Mouse (Mus musculus) right cerebral cortex, postnatal 14 days (tissue): ENCODE measurements around the gene Esrra.

ENCODE experiments used
- DNase-seq: peaks from one replicate; pipeline ENCODE4 v3.0.0; 2022

Esrra gene

DNA sequence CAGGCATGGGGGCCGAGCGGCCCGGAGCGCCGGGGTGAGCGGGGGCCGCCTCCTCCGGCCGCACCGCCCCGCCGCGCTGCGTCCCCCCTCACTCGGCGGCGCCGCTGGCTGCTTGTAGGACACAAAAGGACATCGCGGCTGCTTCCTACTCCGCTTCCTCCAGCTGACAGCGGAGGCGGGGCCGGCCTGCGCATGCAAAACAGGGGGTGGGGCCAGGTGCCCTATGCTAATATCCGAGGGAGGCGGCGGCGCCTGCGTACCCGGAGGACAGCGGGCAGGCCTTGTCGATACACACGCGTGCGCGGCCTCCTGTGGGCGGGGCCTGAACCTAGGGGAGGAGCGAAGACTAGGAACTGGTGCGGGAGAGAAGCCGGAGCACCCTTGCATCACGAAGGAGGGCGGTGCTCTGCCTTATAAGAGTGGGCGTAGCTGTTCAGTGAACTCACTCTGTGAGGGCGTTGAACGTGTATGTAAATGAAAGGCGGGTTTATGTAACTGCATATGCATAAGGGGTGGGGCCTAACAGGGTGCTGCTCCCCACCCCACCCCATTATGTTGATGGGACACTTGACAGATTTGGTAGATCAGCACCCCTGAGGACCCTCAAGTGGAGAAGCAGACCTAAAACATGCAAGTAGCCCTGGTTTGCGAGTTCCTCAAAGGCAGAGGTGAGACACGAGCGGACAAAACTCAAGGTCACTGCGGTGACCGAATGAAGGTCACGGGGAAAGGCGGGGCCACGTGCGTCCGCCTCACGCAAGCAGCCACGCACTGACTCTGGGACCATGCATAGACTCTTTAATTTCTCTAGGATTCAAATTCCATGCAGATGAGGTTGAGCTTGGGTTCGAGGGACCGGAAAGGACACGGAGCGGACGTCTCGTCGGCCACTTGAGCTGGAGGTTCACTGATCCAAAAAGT, at the start of gene Esrra:
Gene Esrra, minus strand, starts transcription at position 167 of the 921 bp plus-strand sequence.
- peak; percentile 100 for DNase-seq

DNA sequence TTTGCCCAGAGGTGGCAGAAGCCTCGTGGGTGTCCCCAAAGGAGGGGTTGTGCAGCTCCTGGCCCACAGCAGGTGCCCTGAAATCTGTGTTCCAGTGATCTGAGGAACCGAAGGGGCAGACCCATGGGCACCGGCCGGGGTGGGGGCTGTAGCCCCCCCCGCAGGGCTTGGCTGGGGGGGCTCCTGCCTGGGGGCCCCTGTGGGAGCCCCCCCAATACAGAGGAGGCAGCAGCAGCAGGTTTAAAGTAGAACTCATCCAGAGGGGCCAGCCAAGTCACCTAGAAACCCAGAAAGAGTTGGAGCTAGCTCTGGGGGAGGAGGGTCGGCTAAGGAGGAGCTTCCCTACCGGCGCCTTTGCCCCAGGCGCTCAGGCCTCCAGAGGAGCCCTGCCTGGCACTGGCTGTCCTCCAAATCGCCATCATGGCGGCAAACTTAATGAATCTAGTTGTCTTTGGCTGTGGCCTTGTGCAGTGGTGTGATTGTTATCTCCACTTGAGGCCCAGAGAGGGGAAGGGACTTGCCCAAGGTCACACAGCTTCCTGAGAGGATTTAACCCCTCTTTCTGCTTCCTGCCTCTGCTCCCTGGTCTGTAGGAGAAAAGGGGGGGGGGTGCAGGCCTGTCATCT, 49.0 kb upstream of the Esrra start:
- DNase-seq: no peak

DNA sequence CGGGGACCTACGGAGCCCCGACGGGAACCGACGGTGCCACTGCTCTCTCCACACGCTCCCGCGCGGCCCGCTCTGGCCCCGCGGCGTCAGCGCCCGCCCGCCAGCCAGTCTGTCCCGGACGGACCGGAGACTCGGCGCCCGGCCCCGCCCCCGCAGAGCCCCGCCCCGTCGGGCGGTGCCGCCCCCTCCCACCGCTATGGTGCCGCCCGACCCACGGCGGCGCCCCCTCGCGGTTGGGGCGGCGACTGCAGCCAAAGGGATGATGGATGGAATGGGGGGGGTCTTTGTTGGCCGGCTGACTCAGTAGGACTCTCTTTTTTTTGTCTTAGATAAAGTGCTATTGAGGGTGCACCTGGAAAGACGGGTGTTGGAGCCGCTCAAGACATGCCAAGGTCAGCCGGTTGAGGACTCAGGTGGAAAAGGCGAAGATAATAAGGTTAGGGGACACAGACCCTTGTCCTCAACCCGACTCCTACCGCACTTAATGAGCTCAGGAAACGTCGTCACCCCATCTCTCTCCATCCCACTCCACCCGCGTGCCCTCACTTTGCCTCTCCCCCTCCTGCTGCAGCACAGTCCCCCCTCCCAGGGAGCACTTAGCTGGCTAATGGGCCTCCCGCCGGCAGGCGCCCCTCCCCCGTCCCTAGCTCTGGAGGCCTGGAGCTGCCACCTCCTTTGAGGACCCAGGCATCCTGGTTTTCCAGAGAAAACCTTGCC, 48.2 kb upstream of the Esrra start:
- DNase-seq: peak; percentile 59

DNA sequence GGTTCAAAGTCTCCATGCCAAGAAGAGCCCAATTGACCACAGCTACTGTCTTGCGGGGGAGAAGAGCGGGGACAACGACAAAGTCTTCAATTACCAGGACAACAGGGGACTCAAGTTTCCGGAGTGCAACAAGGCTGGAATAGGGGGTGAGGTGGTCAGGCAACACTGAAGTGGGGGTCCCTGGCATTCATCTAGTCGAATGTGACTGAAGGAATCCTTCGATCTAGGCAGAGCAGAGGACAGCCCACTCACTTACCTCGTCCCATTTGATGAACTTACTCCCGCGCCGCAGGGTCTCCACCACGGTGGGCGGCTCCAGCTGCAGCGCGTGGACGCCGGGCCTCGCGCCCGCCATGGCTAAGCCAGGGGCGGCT, 47.7 kb upstream of the Esrra start:
- DNase-seq: no peak

DNA sequence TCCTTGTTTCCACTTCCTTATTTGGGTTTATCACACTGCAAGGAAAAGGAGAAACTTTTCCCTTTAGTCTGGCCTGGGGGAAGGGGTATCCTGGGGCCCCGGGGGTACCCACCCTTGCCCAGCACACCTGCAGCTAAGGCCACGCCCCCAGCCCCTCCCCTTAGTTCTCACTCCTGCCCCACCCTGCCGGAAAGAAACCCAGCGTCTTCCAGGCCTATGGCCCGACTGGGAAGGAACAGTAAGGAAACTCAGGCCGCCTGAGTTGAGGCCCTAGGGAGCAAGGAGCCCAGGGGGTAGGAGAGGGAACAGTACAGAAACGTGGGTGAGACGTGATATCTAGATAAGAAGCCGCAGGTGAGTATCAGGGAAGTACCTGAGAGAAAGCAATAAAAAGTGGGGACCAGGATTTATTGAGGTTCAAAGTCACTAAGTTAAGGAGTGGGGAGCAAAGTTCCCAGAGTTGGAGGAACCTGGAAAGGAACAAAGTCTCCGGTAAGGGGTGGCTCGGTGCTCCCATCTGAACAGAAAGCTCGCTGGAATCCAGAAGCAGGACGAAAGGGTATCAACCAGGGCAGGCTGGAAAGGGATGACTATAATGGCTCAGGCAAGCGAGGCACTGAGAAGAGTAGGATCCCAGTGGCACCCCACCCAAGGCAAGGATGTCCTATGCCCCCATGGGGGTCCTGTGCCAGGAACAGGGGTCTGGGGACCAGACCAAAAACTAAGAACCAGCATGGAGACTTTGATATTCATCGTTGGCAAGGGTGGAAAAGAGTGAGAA, 47.1 kb upstream of the Esrra start:
- no peak for DNase-seq

DNA sequence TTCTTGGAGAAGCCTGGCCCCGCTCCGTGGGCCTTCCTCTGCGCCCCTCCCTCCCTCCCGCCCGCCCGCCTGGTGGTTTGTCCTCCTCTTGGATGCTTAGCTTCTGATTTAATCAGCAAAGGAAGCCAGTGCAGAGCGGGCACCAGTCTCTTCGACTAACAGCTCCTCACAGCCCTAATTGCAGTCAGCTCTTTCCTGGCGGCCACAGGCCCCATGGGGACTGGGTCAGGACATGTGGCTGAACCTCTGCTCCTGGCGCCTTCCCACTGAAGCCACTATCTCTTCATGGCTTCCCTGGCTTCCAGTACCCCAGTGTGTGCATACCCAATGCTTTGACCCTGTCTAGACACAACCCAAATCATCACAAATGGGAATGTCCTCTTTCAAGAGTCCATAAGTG, 34.8 kb upstream of the Esrra start:
- DNase-seq: no peak

DNA sequence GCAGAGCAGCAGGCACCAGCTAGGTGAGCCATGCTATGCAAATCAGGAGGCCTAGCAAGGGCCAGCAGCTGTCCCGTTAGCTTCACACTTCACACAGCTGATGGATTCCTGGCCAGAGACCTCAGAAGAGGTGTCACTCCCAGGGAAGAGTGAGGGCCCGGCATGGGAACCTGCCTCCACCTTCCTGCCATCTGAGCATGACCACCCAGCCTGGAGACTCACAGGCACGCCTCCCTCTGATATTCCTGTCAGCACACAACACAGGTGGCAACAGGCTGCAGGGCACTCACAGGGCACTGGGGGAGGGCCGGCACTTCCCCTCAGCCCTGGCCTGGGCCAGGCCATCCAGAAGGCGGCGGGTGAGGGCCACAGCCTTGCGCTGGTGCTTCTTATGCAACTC, 33.8 kb upstream of the Esrra start:
- no peak for DNase-seq

DNA sequence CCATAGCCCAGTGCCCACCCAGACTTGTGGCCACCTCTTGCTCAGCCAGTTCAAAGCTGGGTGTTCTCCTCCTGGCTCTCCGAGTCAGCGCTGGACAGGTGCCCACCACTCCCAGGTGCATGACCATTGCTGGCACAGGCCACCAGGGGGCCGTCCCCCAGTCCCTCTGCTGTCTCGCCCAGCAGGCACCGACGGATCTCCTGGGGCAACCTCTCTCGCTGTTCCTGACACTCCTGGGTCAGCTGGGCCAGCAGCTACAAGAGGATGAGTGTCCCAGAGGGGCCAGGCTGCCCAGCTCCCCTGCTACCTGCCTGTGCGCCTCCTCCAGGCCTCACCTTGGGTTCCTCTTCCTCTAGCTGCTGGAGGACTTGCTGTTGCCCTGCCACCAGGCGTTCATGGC, 32.4 kb upstream of the Esrra start:
- no peak for DNase-seq

DNA sequence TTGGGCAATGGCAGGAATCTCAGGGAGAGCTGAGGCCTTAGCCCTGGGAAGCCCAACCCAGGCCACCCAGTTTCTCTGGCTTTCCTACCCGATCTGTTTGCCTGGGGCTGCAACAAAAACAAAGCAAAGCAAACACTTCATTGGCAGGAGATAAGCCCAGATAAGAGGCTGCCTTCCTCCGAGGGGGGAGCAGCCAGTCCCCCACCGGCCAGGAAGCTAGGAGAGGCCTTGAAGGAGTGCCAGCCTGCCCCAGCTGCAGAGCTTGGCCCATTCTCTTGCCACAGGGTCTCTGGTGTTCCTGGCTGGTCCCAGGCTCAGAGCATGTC, 31.1 kb upstream of the Esrra start:
- DNase-seq: no peak

DNA sequence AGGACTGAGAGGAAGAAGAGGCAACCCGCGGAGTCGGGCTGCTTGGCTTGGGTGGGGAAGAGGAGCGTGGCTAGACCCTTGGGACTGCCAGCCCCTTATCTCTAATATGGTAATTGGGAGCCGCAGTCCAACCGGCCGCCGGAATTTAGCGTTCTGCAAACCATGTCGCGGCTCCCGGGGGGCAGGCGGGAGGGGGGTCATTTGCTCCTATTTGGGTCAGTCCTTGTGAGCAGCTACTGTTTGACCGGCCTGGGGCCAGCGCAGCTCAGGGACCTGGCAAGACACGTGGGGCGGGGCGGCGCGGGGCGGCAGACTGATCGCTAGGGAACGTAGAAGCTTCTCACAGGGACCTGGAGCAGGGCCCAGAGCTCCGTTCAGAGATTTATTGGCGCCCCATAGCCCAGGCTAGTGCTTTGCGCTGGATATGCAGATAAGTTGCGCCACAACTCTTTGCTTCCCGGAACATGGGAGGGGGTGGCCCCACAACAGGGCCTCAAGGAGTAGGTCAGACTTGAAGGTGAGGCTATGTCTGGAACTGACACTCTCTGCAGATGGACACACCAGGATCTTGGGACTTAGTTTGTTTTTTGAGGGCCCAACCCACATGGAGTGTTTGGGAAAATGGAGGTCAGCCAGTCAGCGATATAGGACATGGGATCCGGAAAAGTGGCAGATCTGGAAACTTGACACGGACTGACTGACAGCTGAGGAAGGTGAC, 30.5 kb upstream of the Esrra start:
- peak; percentile 68 for DNase-seq

DNA sequence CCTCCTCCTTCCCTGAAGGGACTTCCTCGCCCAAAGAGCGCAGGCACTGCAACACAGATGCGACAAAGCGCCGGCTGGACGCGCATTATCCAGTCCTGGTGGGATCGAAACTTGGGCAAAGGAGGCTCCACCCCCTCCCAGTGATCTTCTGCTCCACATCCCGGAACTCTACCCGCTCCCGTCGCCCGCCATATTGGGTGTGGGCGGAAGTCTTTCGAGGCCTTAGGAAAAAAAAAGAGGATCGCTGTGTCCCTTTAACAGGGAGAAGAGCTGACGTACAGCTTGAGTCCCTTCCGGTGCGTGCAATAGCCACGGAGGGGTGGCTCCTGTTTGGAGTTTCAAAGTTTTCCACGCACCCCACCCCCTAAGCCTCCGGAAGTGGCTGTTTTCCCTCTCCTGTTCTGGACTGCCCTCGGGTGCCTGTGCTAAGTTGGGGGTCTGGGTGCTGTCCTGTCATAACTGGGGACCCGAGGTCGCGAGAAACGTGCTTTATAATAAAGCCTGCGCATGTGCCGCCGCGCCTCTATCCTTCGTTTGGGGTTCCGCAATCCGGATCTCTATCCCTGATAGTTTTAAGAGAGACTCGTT, 29.9 kb upstream of the Esrra start:
- DNase-seq: peak; percentile 83

DNA sequence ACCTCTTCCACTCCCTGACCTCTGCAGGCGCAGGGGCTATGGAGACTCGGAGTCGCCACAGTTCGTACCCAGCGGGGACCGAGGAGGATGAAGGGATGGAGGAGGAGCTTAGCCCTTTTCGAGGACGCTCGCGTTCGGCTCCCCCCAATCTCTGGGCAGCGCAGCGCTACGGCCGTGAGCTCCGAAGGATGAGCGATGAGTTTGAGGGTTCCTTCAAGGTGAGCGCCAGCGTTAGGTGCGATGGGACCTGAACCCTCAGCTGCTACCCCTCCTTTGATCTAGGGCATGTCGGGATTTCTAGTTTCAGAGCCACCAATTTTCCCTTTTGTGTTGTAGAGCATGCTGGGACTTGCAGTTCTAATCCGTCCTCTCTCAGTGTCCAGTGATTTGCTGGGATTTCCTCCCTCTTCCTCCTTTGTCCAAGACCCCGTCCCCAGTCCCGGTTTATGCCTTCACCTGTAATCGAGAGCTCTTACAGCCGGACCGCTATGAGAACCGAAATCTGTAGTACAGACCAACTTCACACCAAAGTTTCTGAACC, 29.1 kb upstream of the Esrra start:
- peak; percentile 51 for DNase-seq

DNA sequence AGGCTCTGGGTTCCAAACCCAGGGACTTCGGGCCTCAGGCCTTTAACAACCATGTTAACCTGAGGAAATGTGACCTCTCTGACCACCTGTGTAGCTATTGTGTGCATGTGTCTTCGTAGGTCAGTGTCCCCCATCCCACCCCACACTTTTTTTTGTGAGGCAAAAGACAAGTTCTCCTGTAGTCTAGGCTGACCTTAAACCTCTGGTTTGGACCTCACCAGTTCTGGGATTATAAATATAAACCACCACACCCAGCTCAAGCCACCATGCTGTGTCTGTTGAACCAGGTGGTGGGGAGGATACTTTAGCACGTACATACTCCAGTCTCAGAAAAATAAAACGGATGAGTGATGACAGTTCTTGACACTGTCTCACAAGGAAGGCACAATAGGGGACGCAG, 28.3 kb upstream of the Esrra start:
- DNase-seq: no peak

DNA sequence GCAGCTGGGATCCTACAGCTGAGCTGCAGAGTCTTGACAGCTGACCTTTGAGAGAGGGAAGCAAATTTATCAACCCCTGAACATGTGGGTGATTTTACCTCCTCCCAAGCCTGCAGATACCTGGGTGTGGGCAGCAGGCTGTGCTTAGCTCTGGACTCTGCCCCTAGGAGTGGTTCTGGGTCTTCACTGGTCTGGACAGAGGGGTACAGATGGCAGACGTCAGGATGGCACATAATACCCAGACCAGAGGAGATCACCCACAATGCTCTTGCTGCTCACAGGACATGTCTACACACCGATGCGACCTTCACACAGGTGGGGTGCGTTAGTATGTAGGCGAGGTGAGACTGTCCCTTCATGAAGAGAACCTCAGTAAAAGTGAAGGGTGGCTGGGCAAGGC, 27.9 kb upstream of the Esrra start:
- no peak for DNase-seq

DNA sequence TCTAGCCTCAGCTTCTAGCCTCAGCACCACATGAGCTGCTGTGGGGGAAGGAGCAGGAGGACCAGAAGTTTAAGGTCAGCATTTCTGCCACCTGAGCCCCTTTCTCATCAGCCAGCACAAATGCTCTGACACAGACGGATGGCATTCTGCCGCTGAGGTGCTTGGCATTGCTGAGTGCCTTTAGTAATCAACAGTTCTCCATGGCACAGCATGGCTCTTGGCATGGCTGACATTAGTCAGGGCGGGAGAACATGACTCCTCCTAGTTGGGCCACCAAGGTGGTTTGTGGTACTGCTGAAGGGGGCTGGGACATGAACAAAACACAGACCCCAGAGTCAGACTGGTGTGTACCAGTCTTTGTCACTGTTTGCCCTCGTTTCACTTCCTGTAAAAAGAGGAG, 26.6 kb upstream of the Esrra start:
- no peak for DNase-seq

DNA sequence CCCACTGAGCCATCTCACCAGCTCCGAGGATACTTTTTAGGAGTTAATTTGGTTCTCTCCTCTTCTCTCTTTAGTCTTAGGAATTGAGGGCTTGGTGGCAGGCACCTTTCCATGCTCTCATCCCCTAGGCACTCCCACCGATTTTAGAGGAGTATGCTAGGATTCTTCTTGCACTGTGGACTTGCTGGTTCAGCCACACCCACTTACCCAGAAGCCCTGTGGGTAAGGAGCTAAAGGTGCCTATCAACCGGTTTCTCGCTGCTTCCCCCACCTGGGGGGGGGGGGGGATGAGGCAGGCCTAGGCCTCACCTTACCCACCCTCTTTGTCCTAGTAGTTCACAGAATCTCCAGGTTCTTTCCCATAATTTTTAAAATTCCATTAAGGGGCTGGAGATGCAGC, 26.1 kb upstream of the Esrra start:
- DNase-seq: no peak

DNA sequence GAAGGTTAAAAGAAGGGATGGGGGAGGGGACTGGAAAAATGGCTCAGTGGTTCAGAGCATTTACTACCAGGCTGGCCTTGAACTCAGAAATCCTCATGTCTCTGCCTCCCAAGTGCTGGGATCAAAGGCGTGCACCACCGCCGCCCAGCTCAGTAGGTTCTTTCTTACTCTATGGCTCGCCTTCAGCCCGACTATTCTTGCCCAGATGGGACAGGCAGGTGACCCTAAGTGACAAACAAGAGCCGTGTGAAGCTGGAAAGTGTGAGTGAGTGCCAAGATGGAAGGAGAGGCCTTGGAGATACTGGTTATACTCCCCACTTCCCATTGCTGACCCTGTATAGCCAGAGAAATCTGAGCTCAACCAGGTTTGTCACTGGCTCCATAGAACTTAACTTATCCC, 22.1 kb upstream of the Esrra start:
- DNase-seq: no peak

DNA sequence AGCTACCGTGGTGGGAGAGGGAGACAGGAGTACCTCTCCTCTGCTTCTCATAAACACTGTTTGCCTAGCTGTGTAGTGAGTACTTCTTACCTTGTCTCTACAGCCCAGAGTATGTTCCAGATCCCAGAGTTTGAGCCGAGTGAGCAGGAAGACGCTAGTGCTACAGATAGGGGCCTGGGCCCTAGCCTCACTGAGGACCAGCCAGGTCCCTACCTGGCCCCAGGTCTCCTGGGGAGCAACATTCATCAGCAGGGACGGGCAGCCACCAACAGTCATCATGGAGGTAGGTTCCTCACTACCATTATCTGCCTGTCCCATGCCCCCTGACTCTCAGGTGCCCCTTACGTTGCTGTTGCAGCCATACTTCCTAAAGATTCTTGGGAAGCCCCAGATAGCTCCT, 21.2 kb upstream of the Esrra start:
- DNase-seq: no peak

DNA sequence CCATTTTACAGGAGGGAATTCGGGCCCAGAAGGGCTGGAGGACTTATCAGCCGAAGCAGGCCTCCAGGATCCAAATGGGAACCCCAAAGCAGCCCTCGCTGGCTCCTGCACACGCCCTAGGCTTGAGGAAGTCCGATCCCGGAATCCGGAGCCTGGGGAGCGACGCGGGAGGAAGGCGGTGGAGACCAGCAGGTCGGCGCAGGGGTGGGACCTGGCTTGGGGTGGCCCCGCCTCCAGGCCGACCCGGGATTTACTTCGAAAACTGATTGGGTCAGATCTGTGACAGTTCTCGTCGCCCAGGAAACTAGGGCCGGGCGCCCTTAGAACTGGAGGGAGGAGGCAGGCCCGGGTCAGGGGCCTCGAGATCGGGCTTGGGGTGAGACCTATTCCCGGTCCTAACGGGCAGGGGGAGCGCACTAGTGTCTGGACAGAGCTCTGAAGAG, 20.7 kb upstream of the Esrra start, which contains the start of gene Gpr137:
Gene Gpr137, minus strand, starts transcription at position 232 of the 443 bp plus-strand sequence.
- DNase-seq: peak; percentile 89

DNA sequence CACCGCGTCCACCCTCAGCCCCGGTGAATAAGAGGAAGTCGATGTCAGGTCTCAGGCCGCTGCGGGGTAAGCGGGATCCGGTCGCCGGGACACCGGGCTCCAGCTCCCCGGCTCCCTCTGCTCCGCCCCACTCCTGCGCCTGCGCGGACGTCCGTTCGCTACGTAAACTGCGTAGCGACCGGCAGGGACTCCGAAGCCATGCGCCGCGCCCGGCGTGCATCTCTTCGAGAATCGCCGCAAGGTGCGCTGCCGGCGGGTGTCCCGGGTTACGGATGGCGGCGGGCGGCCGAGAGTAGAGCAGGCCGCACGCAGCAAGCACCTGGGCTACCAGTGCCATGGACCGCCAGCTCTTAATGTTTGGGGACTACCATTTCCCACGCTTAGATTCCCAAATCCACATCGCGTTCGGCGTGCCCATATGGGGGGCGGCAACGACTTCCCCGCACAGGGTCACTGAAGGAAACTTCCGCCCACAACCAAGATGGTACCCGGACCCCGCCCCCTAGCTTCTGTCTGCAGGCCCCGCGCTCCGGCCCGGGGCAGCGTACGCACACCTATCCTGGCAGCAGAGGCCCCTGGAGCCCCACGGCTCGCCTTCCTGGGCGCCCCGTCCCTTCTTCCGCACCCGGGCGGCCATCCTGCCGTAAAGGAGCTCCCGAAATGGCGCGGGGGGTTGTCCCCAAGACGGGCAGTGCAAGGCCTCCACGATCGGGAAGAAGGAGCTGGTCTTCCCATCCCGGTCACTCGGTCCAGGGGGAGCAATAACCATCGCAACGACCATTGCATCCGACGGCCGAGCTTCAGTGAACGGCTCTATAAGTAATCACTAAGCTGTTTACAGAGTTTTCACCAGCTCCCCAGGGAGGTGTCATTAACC, 20.0 kb upstream of the Esrra start, which contains the start of gene Bad:
Gene Bad, plus strand, starts transcription at position 490 of the 877 bp plus-strand sequence.
- peak; percentile 94 for DNase-seq
